Mouse (Mus musculus): ENCODE measurements around the gene Matn1.
A peak's percentile ranks its signal among the peaks of the same experiment; 100 is the strongest.

Matn1 gene

DNA sequence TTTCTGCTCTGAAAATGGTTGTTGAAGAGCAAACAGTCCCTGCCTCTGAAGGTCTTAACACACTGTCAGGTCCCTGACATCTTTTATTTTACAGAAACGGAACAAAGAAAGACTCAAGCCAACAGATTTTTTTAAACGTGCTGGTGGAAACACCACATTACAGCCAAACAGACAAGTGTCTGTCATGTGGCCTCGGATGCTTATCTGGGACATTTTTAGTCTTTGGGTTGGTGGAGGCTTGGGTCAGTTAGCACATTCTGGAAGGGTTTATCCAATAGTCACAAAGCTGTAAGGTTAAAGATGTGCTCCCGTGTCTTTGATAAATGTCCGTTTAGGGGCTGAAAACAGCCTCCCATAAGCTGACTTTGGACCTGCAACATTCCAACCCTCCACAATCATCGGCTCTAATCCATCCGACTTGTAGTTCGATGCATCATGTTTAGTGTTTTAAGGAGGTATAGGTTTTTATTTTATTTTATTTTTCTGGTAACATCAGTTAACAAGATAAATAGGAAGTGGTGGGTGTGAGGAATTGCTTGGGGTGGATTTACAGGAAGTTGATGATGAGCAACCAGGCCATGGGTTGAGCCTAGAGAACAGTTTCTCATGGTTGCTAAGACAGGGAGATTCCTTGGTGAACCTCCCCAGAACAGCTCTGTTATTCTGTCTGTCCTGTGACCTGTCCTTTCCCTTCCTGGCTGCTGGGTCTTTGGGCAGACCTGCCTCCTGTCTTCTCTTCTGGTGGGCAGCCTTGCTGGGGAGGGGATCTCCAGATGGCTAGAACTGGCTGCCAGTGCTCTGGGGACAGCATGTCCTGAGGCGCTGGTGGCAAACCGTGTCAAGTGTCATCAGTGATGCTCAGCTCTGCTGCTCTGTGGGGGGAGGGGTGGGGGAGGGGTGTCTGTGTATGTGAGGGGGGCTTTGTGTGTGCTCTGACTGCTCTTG lies 25.1 kb upstream of the Matn1 start:
- DNase-seq, result no peak

DNA sequence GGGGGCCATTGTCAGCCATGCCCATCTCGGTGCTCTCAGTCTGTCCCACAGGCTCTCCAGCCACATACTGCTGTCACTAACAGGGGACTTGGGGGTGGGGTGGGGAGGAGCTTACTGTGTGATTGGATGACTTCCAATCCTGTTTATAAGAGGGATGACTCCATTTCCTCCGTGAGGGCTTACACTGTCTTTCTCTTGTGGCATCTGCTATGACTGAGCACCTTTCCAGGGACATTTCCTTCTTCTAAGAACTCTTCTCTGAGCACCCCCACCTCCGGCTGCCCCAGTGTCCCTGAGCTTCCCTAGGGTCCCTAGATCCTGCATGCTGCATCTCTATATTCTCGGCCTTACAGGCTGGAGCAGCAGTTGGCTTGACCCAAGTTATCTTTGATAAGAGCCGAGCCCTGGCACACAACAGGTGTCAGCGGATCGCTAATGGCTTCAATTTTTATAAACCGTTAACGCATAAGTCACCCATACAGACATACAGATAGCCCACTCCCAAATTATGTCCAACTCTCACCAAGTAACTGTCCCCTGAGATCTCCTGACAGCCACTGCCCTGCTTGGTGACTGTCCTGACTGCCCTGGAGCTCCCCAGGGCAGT lies 24.3 kb upstream of the Matn1 start:
- no peak for DNase-seq

DNA sequence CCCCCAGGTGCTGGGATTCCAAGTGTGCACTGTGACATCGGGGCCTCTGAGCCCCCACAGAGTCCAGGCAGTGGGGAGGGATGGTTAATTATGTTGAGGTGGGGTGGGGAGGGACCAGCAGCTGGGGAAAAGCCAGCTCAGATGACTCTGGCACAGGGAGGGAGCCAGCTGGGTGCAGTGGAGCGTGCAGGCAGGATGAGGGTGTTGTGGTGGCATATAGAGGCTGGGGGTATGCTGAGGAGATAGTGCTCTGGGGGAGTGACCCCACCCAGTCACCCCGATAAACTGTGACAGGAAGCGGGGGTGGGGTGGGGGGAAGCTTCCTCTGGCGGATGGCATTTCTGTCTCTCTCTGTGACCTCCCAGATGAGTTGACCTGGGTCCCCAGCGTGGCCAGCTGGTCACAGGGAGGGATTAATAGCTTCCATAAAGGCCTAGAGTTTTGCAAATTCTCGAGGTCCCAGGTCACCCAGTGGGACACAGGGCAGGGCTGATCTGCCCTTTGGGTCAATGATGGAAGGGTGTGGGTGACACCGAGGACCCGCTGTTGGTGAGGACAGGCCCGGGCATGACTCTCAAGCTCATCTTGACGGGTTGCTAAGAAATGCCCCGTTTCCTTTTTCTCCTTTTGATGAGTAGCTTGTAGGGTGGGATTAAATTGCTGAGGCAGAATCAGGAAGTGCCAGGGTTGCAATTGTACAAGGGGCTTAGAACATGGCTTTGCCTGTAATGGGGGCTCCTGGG lies 23.1 kb upstream of the Matn1 start:
- DNase-seq, result no peak

DNA sequence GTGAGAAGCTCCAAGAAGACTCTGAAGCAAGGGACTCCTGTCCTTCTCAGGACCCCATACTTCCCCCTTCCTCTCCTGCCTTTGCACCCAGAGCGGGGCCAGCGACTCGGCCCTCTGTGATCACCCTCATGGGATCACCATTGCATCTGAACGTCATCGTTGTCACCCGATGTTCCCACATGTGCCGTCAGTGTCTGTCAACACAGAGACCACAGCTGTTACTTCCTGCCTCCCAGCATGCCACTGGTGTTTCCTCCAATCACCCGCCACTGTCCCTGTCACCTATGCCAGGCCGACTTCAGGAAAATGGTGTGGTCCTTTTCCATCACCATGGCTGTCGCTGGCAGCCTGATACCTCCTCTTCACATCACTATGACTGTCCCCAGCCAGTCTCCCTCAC lies 22.2 kb upstream of the Matn1 start:
- no peak for DNase-seq

DNA sequence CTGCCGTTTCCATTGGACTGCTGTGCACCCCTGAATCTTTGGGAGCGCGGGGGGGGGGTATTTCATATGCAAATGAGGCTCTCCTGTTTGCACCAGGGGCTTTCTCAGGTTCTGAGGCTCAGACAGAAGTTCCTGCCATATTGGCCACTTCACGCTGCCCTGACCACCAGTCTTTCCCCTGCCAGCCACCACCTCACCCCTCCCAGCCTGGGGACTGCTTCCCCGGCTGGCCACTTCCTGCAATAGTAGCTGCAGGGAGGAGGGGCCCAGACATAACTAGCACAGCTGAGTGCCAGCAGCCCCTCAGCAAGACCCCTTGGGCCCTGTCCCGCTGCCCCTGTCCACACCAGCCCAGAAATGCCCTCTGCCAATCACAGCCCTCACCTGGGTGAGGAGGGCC lies 17.9 kb upstream of the Matn1 start:
- DNase-seq, result no peak

DNA sequence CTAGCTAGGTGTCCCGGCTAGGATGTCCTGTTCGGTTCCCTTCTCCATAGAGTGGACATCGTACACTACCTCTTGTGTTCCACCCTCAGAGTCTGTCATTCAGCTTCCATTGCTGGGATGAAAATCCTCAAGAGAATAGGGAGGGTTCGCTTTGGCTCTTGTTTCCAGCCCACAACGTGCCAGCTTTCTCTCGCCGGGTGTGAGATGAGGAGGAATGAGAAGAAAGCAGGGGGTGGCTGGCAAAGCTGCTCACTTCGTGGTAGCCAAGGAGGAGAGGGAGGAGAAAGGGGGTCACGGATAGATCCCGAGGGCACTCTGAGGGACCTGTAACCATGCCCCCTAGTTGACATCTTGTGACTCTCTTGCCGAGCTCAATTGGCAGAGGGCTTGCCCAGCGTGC lies 16.4 kb upstream of the Matn1 start:
- no peak for DNase-seq

DNA sequence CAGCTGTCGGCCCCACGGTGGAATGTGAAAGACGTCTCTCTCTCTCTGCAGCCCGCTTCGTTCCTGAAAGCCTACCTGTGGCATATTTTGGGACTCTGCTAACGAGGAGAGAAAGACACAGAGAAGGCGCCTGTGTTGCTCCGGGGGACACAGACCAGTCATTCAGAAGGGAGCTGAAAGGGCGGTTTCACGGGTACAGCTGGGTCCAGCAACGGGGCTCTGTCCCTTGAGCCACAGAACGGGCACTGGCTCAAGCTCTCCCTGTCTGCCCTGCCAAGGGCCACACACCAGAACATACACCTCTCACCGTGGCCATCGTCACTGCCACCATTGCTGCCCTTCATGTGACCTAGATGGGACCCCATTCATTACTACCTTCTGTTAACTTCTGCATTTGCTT lies 1.5 kb upstream of the Matn1 start:
- DNase-seq, result no peak

DNA sequence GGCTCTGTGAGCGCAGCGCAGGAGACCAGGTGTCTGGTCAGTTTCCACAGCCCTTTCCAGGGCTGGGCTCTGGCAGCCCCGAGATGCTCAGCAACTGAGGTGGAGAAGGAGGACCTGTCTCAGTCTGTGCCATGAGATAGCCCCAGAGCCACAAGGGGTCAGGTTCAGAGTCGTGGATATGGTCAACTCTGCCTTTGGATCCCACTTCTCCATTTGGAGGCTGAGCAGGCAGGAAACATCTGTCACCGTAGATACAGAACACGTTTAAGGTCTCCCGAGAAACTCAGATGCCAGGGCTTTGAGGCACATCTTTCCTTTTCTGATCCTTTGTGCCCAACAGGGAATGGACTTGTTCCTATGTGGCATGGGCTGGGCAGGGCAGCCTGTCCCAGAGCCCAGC lies 594 bp downstream of the Matn1 start:
- DNase-seq, result no peak

DNA sequence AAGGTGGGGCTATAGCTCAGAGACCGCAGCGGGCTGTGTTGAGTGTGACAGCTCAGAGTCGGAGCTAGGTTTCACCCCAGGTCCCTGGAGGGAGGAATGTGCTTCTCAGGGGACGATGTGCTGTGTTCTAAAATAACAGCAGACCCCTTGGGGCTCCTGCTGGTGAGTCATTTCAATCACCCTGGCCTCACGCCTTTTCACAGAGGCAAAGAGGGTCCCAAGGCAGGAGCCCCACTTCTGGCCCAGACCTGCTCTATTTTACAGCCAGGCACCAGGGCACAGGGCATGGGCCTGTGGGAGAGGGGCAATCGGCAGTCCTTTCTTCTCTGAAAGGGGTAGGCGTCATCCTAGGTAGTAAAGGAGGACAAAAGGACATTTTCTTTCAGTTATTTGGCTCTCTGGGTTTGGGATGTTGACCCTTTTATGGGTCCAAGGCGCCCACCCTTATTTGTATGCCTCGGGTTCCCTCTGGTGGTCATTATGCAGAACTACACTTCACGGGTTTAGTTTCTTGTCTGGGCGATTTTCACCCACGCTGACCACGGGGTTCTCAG lies 3.0 kb downstream of the Matn1 start:
- no peak for DNase-seq

DNA sequence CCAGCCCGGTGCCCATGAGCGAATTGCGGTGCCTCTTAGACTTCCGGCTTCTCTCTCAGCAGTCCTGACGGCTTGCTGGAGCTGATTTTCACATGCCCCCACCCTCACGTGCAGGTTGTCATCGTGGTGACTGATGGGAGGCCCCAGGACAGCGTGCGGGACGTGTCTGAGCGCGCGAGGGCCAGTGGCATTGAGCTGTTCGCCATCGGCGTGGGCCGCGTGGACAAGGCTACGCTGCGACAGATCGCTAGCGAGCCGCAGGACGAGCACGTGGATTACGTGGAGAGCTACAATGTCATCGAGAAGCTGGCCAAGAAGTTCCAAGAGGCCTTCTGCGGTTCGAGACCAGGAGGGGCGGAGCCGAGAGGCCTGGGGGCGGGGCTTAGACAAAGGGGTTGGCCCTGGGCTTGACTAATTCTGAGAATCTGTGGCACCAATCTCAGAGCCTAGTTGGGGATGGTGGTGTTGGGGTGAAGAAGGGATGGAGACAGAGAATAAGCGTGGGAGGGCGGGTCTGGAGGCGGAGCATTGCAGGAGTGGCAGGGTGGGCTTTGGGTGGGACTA lies 5.7 kb downstream of the Matn1 start:
- no peak for DNase-seq

DNA sequence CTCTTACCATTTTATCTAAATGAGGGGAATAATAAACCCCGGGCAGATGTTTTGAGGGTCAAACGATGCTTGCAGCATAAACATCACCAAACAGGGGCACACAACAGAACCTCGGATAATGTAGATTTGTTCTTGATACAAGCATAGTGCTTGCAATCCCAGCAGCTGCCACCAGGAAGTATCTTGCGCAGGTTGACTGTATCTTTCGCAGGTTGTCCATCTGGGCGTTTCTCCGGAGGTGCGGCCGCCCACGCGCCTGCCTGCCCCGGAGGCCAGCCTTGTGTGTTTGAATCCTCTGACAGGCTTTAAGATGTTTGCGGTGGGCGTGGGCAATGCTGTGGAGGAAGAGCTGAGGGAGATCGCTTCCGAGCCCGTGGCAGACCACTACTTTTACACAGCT lies 8.3 kb downstream of the Matn1 start:
- DNase-seq, result peak; percentile 22

DNA sequence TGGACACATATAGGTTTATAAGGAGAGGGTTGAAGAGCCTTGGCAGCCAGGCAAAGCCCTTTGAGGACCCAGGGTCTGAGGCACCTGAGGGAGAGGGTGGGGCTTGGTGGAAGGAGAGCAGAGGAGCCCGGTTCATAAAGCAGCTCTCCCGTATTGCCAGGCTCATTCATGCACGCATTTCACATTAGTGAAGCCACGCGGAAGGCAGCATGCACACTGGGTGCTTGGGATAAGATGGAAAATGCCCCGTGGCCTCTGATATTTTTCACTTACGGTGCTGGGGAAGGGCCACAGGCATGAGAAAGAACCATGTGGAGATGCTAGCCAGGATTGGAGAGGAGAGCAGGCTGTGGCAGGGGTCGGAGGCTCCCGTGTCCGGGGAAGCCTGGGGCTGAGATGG lies 13.0 kb downstream of the Matn1 start:
- no peak for DNase-seq

DNA sequence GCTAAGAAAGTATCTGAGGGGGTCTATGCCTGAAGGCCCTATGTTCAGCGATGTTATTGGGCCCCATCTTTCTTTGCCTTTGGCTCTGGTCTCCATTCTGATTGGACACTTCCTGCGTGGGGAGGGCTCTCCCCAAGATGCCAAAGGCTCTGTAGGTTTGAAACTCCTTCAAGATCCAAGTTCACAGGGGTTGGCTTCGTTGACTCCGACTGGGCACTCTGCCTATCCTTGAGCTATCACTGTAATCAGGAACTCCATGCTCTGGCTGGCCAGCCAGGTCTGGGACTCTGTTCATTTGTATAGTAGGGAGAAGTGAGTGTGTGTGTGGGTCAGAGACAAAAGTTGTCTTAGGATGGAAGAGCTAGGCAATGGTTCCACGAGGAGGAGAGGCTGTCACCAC lies 14.6 kb downstream of the Matn1 start:
- no peak for DNase-seq

DNA sequence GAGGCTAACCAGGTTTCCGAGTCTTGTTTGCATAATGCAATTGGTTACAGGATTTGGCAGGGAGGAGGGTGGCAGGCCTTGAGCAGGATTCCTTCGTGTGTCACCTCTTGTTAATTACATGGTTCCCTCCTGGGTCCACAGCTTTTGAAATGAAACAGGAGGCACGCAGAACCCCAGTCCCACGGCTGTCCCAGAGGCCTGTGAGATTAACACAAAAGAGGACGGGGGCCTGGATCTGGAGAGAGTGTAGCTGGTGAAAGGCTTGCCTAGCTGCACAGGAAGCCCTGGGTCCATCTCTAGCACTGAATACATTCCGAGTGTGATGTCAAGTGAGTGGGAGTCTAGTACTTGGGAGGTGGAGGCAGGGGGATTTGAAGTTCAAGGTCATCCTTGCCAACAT lies 15.5 kb downstream of the Matn1 start:
- no peak for DNase-seq

DNA sequence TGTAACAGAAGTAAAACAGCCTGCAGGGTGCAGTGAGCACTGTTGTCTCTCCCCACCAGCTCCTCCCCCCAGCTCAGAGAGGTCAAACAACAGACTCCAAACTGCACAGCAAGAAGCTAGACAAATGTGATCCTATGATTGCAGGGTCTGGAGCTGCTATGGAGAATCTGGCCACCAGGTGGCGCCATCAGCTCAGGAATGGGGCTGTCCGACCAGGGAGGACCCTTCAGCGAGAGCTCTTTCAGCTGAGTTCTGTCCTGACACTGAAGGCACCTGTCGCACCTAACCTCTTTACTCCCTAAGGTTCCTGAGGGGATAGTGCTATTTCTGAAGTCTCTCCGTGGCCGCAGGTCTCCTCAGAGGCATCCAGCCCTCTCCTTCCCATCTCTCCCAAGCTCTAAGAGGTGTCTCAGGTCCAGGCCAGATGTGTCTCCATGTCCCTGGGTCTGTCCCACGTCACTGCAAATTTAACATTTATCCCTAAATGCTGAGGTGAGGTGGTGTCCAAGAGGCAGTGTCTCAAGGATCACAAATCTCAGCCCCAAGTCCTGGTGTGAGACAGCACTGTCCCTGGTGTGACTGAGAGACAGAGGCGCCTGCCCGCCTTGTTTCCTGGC lies 16.0 kb downstream of the Matn1 start:
- peak; percentile 77 for DNase-seq

DNA sequence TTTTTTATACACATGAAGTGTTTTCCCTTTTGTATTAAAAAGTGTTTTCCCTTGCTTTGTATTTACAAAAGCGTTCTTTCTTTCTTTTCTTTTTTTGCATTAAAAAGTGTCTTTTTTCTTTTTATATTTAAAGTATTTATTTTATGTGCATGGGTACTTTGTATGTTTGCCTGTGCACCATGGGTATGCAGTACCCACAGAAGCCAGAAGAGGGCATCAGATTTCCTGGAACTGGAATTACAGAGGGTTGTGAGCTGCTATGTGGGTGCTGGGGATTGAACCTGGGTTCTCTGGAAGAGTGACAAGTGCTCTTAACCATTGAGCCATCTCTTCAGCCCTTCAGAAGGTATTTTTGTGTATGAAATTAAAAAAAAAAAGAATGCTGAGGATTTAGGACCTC lies 27.1 kb downstream of the Matn1 start:
- no peak for DNase-seq

DNA sequence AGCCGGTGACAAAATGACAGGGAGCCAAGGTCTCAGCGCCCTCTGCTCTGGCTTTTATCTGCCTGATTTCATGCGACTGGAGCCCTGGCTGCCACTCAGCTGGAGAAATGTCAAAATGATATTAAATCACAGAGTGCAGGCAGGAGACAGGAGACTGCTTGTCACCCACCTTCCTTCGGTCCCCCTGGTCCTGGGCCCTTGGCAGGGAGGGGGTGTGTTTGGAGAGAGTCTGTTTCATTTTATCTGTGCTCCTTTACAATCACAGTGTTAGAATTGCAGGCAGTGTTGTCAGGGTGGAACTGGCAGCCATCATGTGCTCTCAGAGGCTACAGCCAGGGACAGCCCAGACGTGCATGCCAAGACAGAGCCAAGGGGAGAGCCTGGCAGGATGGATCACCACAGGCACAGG lies 28.2 kb downstream of the Matn1 start:
- peak; percentile 49 for DNase-seq

DNA sequence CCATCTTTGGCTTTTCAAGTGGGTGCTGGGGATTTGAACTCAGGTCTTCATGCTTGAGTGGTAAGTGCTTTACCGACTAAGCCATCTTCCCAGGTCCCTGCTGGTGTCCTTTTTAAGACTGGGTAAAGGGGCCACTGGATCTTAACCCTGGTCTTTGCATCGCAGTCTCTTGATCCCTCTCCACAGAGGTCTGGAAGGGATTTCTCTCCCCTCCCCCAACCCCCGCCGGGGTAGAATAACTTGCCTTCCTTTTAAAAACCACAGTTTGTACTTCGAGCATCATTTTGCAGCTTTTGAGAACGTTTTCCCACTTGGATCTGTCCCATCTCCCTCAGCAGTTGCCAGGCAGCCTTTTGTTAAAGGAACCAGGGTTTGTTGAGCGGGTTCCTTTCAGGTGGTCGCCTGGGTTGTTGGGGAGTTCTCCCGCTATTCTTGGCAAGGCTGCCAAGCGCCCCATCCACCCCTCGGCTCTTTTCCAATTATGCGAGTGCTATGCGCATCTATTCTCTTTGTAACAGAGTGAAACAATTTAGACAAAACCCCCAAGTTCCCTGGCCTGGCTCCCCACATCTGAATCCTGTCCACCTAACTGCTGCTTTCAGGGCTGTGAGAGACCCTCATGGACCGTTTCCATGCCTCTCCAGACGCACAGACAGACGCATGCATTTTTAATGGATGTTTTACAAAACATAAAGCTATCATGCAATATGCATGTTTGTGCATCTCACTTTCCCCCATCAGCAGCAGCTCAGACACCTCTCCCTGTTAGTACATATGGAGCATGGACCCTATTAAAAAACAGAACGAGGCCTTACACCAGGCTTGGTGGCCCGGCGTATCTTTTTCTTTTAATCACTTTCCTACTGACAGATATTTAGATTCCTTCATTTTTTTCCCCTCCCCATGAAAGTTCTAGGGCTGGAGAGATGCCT lies 29.4 kb downstream of the Matn1 start:
- DNase-seq, result no peak

DNA sequence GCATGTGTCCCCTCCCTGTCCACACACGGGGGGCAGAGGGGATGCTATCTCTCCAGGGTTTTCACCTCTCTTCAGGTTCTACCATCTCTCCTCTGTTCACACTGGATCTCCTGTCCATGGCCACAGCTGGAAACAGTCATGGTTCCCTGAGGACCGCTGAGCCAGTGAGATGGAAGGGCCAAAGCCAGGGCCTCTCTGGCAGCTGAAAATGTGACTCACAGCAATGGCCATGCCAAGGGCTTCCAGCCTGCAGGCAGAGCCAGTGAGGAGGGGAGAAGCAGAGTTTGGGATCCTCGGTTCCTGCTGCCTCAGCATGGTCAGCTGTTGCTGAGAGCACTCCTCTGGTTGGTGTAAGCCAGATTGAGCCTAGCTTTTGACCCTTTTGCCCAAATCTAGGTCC lies 34.8 kb downstream of the Matn1 start:
- DNase-seq, result no peak

DNA sequence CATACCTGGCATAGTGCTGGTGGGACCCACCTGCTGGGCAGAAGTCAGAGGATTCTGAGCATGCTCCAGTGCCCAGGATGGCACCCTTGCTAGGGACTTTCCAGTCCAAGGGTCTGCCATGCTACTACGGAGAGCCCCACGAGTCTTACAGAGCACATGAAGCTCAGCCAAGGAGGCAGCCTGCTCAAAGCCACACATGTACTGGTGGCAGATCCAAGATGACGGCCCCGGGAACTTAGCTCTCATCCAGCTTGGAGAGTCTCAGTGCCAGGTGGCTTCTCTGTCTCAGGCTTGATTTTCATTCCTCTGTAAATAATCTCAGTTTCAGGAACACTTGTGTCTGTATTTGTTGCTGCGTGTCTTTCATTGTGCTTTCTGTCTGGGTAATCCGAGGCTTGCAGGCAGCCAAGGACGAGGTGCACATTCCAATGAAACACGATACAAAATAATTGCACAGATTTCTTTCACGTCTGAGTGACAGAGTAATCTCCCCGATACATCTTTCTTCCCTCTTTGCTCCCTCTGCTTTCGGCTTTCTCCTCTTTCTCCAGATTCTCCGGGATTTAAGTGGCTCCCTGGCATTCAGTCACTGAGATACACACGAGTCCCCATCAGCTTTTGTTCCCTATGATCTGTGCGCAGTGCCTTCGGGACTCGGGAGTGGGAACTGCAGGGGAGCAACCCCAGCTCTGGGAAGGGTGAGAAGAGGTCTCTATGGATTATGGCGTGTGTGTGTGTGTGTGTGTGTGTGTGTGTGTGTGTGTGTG lies 40.4 kb downstream of the Matn1 start:
- no peak for DNase-seq

DNA sequence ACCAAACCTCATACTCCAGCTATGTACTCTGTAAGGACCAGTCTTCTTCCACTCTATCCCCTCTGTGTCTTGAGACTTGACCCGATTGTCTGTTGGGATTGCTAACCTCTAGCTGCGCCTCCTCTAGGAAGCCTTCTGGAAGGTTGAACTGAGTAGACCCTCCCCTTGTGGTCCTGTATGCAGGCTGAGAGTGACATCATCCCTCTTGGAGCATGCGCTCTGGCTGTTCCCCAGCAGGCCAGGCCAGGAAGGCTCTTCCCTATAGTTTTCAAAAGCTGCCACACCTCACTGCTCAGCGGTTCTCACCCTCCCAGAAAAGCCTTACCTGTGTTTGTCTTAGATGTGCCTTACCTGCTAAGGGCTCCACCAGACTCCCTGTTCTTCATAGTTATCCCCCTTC lies 42.9 kb downstream of the Matn1 start:
- no peak for DNase-seq
